Comparison of ENCODE assay signal across 10 mouse cellular contexts in genomic region chr13:42149328-42150071, GRCm38 (mm10).
DNase-seq lines count a peak whose midpoint lies in the region; ATAC-seq and TF ChIP-seq lines count a peak whose summit lies in the region.
"Had no signal": no experiment of that assay in that cellular context is flagged by ENCODE, and none has a peak within 500 bp of the region (broad histone marks: within the 10 kb centered on the region; RNA-seq: fewer than 3 reads in every experiment).

No protein-coding gene starts in this region.

- no peak for ATAC-seq in embryonic facial prominence, embryonic 12.5 days (ENCODE audit: insufficient number of reproducible peaks, insufficient read depth, low FRiP score, low TSS enrichment)
- peak; percentile 33; the same call in 1 of the 2 replicates for ATAC-seq in hindbrain, embryonic 12.5 days (ENCODE audit: low FRiP score)
- ATAC-seq: Patski had no signal

- H3K27ac ChIP-seq in layer of hippocampus, adult 2 months, result peak overlapping the region; percentile 48; the same call in 1 of the 2 replicates
- H3K27ac ChIP-seq in embryonic facial prominence, embryonic 12.5 days, result peak overlapping the region; percentile 13; the same call in 1 of the 2 replicates
- H3K27ac ChIP-seq in hindbrain, embryonic 12.5 days, result peak overlapping the region; percentile 63
- H3K27ac ChIP-seq: liver, embryonic 13.5 days had no signal

- H3K4me2 ChIP-seq in embryonic facial prominence, embryonic 12.5 days (replicated peaks), result no peak overlapping the region
- 0 out of 2 replicates have a peak overlapping the region, but pooled peaks have one; percentile 14 for H3K4me2 ChIP-seq in hindbrain, embryonic 12.5 days (replicated peaks)
- H3K4me2 ChIP-seq: liver, embryonic 13.5 days had no signal

- H3K4me3 ChIP-seq in layer of hippocampus, adult 2 months, result no peak overlapping the region
- H3K4me3 ChIP-seq in embryonic facial prominence, embryonic 12.5 days, result no peak overlapping the region
- H3K4me3 ChIP-seq in hindbrain, embryonic 12.5 days, result no peak overlapping the region
- H3K4me3 ChIP-seq: liver, embryonic 13.5 days had no signal

- peaks cover 17% of the 10 kb centered on the region for H3K4me1 ChIP-seq in embryonic facial prominence, embryonic 12.5 days
- peaks cover 19% of the 10 kb centered on the region for H3K4me1 ChIP-seq in hindbrain, embryonic 12.5 days

- H3K9ac ChIP-seq in embryonic facial prominence, embryonic 12.5 days, result no peak overlapping the region
- H3K9ac ChIP-seq in hindbrain, embryonic 12.5 days, result peak overlapping the region; percentile 29; the same call in 1 of the 2 replicates
- H3K9ac ChIP-seq: liver, embryonic 13.5 days had no signal

- no peaks in the 10 kb centered on the region for H3K27me3 ChIP-seq in embryonic facial prominence, embryonic 12.5 days
- no peaks in the 10 kb centered on the region for H3K27me3 ChIP-seq in hindbrain, embryonic 12.5 days
- H3K27me3 ChIP-seq: liver, embryonic 13.5 days; Patski had no signal

- TF ChIP-seq CTCF in layer of hippocampus, adult 2 months (conservative IDR thresholded peaks at IDR 0.05), result no peak

- H3K9me3 ChIP-seq in embryonic facial prominence, embryonic 12.5 days, result no peaks in the 10 kb centered on the region
- no peaks in the 10 kb centered on the region for H3K9me3 ChIP-seq in hindbrain, embryonic 12.5 days (replicated peaks)
- H3K9me3 ChIP-seq: liver, embryonic 13.5 days had no signal

- H3K36me3 ChIP-seq in embryonic facial prominence, embryonic 12.5 days, result peaks cover 4% of the 10 kb centered on the region; the same call in 1 of the 2 replicates
- peaks cover 2% of the 10 kb centered on the region; the same call in 1 of the 2 replicates for H3K36me3 ChIP-seq in hindbrain, embryonic 12.5 days
- H3K36me3 ChIP-seq: liver, embryonic 13.5 days had no signal

- DNase-seq in layer of hippocampus, adult 2 months (ENCODE audit: low spot score in 2 of 2), result no peak
- DNase-seq in layer of hippocampus, adult 8-10 months (ENCODE audit: low spot score in 2 of 2), result no peak
- peak; percentile 12 for DNase-seq in naive thymus-derived CD4-positive, alpha-beta T cell, adult 2 months (ENCODE audit: low read depth)
- DNase-seq in ovary, postnatal 36 days (ENCODE audit: low spot score), result no peak
- DNase-seq in adrenal gland, adult 18-20 months (ENCODE audit: low spot score in 2 of 2), result no peak
- DNase-seq: kidney, adult 9 months; liver, embryonic 13.5 days had no signal

- WGBS in embryonic facial prominence, embryonic 12.5 days, result 30% methylated on average over 9 of the region's 9 CpGs
- WGBS in hindbrain, embryonic 12.5 days, result 30% methylated on average over 9 of the region's 9 CpGs

Comparison
In these comparisons a context has a peak if more than half of its experiments do, and no peak if none do; other contexts are left out.
1. H3K27ac ChIP-seq: peak in every context shown above with its lines; median percentile 63 in hindbrain, embryonic 12.5 days; 48 in layer of hippocampus, adult 2 months; 13 in embryonic facial prominence, embryonic 12.5 days.